Mouse (Mus musculus) embryonic facial prominence, embryonic 11.5 days (tissue): Measurements from ENCODE around the gene Tbc1d16. TPM values are rescaled to one million over a fixed set of nuclear protein-coding genes. Genes with fewer than 3 reads are reported as not detected.

ENCODE experiments used
- ATAC-seq: fragments of 200-750 bp; cut with Nextera tagmentation; replicated peaks from 2 replicates; pipeline ENCODE4 v1.8.0; 2017; ENCODE audit warnings: low read depth; ENCODE audit not compliant: insufficient number of reproducible peaks, low FRiP score, low TSS enrichment
- DNase-seq: peaks from one replicate; pipeline ENCODE4 v3.0.0-alpha.2; 2015; ENCODE audit warnings: low spot score
- H3K27ac ChIP-seq: fragments of 300-500 bp; sonication (generic); replicated peaks from 2 replicates; pipeline ENCODE4 v1.5.1; 2014; ENCODE audit warnings: mild to moderate bottlenecking, low read depth, low read length, control low read depth
- H3K27me3 ChIP-seq: fragments of 300-500 bp; sonication (generic); 2 replicates; pipeline ENCODE4 v1.6.1; 2014; ENCODE audit warnings: mild to moderate bottlenecking, low read length, moderate library complexity, mixed read lengths; ENCODE audit not compliant: control insufficient read depth, insufficient read depth
- H3K36me3 ChIP-seq: fragments of 300-500 bp; sonication (generic); replicated peaks from 2 replicates; pipeline ENCODE4 v1.6.1; 2014; ENCODE audit warnings: low read depth, mild to moderate bottlenecking, low read length, moderate library complexity, mixed read lengths; ENCODE audit not compliant: control insufficient read depth, insufficient read depth
- H3K4me1 ChIP-seq: fragments of 300-500 bp; sonication (generic); 2 replicates; pipeline ENCODE4 v1.6.1; 2014; ENCODE audit warnings: low read length, mixed read lengths; ENCODE audit not compliant: control insufficient read depth, insufficient read depth
- H3K4me2 ChIP-seq: fragments of 300-500 bp; sonication (generic); 2 replicates; pipeline ENCODE4 v1.6.1; 2014; ENCODE audit warnings: low read depth, mild to moderate bottlenecking, control low read depth, low read length, moderate library complexity
- H3K4me3 ChIP-seq: fragments of 300-500 bp; sonication (generic); 2 replicates; pipeline ENCODE4 v1.5.1; 2014; ENCODE audit warnings: low read depth, low read length, control low read depth
- H3K9ac ChIP-seq: fragments of 300-500 bp; sonication (generic); replicated peaks from 2 replicates; pipeline ENCODE4 v1.6.1; 2014; ENCODE audit warnings: mild to moderate bottlenecking, control low read depth, low read length
- H3K9me3 ChIP-seq: fragments of 300-500 bp; sonication (generic); replicated peaks from 2 replicates; pipeline ENCODE4 v1.6.1; 2016; ENCODE audit warnings: mild to moderate bottlenecking, low read length, inconsistent platforms, mixed read lengths; ENCODE audit not compliant: control insufficient read depth
- WGBS: fragments of 180-500 bp; shearing (Covaris S2); extraction: QIAGEN DNeasy Blood & Tissue Kit; methylation state at CpG from one replicate; pipeline ENCODE4 v1.1.7; 2014; 5-methylcytosine and 5-hydroxymethylcytosine counted together
- polyA plus RNA-seq: library from polyadenylated mRNA; unstranded; fragments of >200 nt; fragmentation: Nextera tagmentation; extraction: Ambion mirVana; gene quantifications from 2 replicates; pipeline ENCODE4 v1.2.1, GENCODE M21; 2014

The Tbc1d16 gene
- polyA plus RNA-seq, 1 experiment from 2014 or later = 9.5 TPM

- Histone ChIP-seq H3K27me3 (peaks cover 11% of the 10 kb centered on the region; the same call in 1 of the 2 replicates), H3K9me3 (no peaks in the 10 kb centered on the region; the same call in 1 of the 2 replicates), H3K4me2 (no peak overlapping the region), H3K36me3 (no peaks in the 10 kb centered on the region), H3K27ac (no peak overlapping the region), H3K4me3 (no peak overlapping the region), H3K4me1 (no peaks in the 10 kb centered on the region; the same call in 1 of the 2 replicates), H3K9ac (no peak overlapping the region)
- ATAC-seq (no peak), DNase-seq (no peak)
- WGBS = 72% methylated on average over 5 of the region's 5 CpGs
Observed at GRCm38 (mm10) chr11:119133437-119134221, 94.7 kb downstream of the Tbc1d16 start.

GRCm38 (mm10) chr11:119132198-119133035 lies 95.9 kb downstream of the Tbc1d16 start:
- 76% methylated on average over 14 of the region's 14 CpGs for WGBS
- H3K4me3 ChIP-seq = no peak overlapping the region
- H3K27ac ChIP-seq = no peak overlapping the region
- no peaks in the 10 kb centered on the region; the same call in 1 of the 2 replicates for H3K9me3 ChIP-seq
- no peaks in the 10 kb centered on the region; the same call in 1 of the 2 replicates for H3K4me1 ChIP-seq
- H3K36me3 ChIP-seq = no peaks in the 10 kb centered on the region
- H3K9ac ChIP-seq = no peak overlapping the region
- H3K27me3 ChIP-seq = peaks cover 15% of the 10 kb centered on the region; the same call in 1 of the 2 replicates
- DNase-seq (no peak), ATAC-seq (no peak)
- no peak overlapping the region for H3K4me2 ChIP-seq

GRCm38 (mm10) chr11:119130081-119130765 lies 98.1 kb downstream of the Tbc1d16 start:
- no peaks in the 10 kb centered on the region for H3K36me3 ChIP-seq
- peaks cover 15% of the 10 kb centered on the region; the same call in 1 of the 2 replicates for H3K27me3 ChIP-seq
- H3K4me1 ChIP-seq = peaks cover 6% of the 10 kb centered on the region
- no peaks in the 10 kb centered on the region; the same call in 1 of the 2 replicates for H3K9me3 ChIP-seq
- no peak overlapping the region for H3K9ac ChIP-seq
- DNase-seq = peak; percentile 48
- no peak for ATAC-seq
- no peak overlapping the region for H3K4me3 ChIP-seq
- 16% methylated on average over 24 of the region's 24 CpGs for WGBS
- peak overlapping the region; percentile 19 for H3K4me2 ChIP-seq
- H3K27ac ChIP-seq = no peak overlapping the region

- Histone ChIP-seq H3K4me2 (peak overlapping the region; percentile 19; the same call in 1 of the 2 replicates), H3K4me1 (peaks cover 6% of the 10 kb centered on the region), H3K9ac (no peak overlapping the region), H3K9me3 (no peaks in the 10 kb centered on the region; the same call in 1 of the 2 replicates), H3K27me3 (peaks cover 15% of the 10 kb centered on the region; the same call in 1 of the 2 replicates), H3K27ac (no peak overlapping the region), H3K4me3 (no peak overlapping the region), H3K36me3 (no peaks in the 10 kb centered on the region)
- ATAC-seq = no peak
- 43% methylated on average over 18 of the region's 18 CpGs for WGBS
- DNase-seq = no peak
Observed at GRCm38 (mm10) chr11:119129281-119130058, 98.8 kb downstream of the Tbc1d16 start.

GRCm38 (mm10) chr11:119128668-119129280 lies 99.5 kb downstream of the Tbc1d16 start:
- WGBS = 38% methylated on average over 11 of the region's 11 CpGs
- Histone ChIP-seq H3K4me2 (no peak overlapping the region), H3K9ac (no peak overlapping the region), H3K27ac (no peak overlapping the region), H3K9me3 (no peaks in the 10 kb centered on the region; the same call in 1 of the 2 replicates), H3K27me3 (peaks cover 15% of the 10 kb centered on the region; the same call in 1 of the 2 replicates), H3K36me3 (no peaks in the 10 kb centered on the region), H3K4me1 (peaks cover 6% of the 10 kb centered on the region), H3K4me3 (no peak overlapping the region)
- no peak for DNase-seq
- ATAC-seq = no peak

GRCm38 (mm10) chr11:119127686-119128473 lies 100.4 kb downstream of the Tbc1d16 start:
- Histone ChIP-seq H3K4me3 (no peak overlapping the region), H3K4me2 (no peak overlapping the region), H3K4me1 (peaks cover 6% of the 10 kb centered on the region), H3K27me3 (peaks cover 12% of the 10 kb centered on the region; the same call in 1 of the 2 replicates), H3K27ac (no peak overlapping the region), H3K36me3 (no peaks in the 10 kb centered on the region), H3K9me3 (no peaks in the 10 kb centered on the region; the same call in 1 of the 2 replicates), H3K9ac (no peak overlapping the region)
- DNase-seq (no peak), ATAC-seq (no peak)
- WGBS = 73% methylated on average over 9 of the region's 9 CpGs
